Mouse (Mus musculus) lung, embryonic 16.5 days (tissue): Measurements from ENCODE around the gene Klhl26. TPM values are rescaled to one million over a fixed set of nuclear protein-coding genes. Genes with fewer than 3 reads are reported as not detected.

Experiments used
- ATAC-seq: fragments of 200-750 bp; cut with Nextera tagmentation; 2 replicates; pipeline ENCODE4 v1.8.0; 2017; ENCODE audit warnings: low read depth, mild to moderate bottlenecking, moderate library complexity
- H3K27ac ChIP-seq: fragments of 300-500 bp; sonication (generic); 2 replicates; pipeline ENCODE4 v1.5.1; 2014; ENCODE audit warnings: mild to moderate bottlenecking, control low read depth, low read length
- H3K27me3 ChIP-seq: fragments of 300-500 bp; sonication (generic); 2 replicates; pipeline ENCODE4 v1.6.1; 2014; ENCODE audit warnings: low read depth, low read length, mixed read lengths; ENCODE audit not compliant: control insufficient read depth, insufficient read depth
- H3K36me3 ChIP-seq: fragments of 300-500 bp; sonication (generic); 2 replicates; pipeline ENCODE4 v1.6.1; 2014; ENCODE audit warnings: low read length; ENCODE audit not compliant: control insufficient read depth, insufficient read depth
- H3K4me1 ChIP-seq: fragments of 300-500 bp; sonication (generic); replicated peaks from 2 replicates; pipeline ENCODE4 v1.6.1; 2014; ENCODE audit warnings: low read length, mixed read lengths; ENCODE audit not compliant: control insufficient read depth, insufficient read depth
- H3K4me2 ChIP-seq: fragments of 300-500 bp; sonication (generic); 2 replicates; pipeline ENCODE4 v1.6.1; 2014; ENCODE audit warnings: low read depth, low read length, control low read depth
- H3K4me3 ChIP-seq: fragments of 300-500 bp; sonication (generic); 2 replicates; pipeline ENCODE4 v1.5.1; 2014; ENCODE audit warnings: mild to moderate bottlenecking, low read length, control low read depth
- H3K9ac ChIP-seq: fragments of 300-500 bp; sonication (generic); 2 replicates; pipeline ENCODE4 v1.6.1; 2014; ENCODE audit warnings: low read length, control low read depth
- H3K9me3 ChIP-seq: fragments of 300-500 bp; sonication (generic); 2 replicates; pipeline ENCODE4 v1.6.1; 2016; ENCODE audit warnings: low read length; ENCODE audit not compliant: control insufficient read depth
- WGBS: fragments of 180-500 bp; shearing (Covaris S2); extraction: QIAGEN DNeasy Blood & Tissue Kit; methylation state at CpG from one replicate; pipeline ENCODE4 v1.1.7; 2014; 5-methylcytosine and 5-hydroxymethylcytosine counted together
- polyA plus RNA-seq: library from polyadenylated mRNA; unstranded; fragments of >200 nt; fragmentation: Nextera tagmentation; extraction: Ambion mirVana; gene quantifications from 2 replicates; pipeline ENCODE4 v1.2.1, GENCODE M21; 2015

Klhl26 gene
- polyA plus RNA-seq, 1 experiment from 2014 or later: 28.8 TPM

DNA sequence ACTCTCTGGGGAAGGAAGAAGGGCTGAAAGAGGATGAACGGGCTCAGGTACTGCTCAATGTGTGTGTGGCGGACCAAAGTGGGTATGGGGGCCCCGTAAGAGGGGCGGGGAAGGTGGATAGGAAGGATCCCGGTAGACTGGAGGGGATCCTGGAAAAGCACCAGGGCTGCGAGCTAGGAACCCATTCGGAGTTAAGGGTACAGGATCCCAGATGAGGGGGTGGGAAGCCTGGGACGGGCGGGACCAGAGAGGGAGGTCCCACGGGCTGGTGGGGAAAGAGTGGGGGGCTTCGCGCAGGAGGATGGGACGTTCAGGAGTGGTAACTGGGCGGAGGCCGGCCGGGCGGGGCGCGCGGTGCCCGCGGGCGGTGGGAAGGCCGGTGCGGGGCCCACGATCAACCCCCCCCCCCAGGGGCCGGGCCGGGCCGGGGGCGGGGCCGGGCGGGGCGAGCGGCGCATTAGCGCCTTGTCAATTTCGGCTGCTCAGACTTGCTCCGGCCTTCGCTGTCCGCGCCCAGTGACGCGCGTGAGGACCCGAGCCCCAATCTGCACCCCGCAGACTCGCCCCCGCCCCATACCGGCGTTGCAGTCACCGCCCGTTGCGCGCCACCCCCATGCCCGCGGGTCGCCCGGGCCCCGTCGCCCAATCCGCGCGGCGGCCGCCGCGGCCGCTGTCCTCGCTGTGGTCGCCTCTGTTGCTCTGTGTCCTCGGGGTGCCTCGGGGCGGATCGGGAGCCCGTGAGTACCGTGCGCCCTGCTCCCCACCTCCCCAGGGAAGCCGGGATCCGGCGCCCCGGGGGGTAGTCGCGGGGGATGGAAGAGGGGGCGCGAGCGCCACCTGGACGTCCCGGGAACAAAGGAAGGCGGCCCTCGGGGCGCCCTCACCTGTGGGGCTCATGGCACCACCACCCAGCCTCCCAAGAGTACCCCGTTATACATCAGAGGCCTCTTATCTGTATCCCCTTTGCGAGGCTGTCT is 16.2 kb upstream of the Klhl26 start, which contains the start of gene Crlf1:
Gene Crlf1, plus strand, starts transcription at position 495 of the 977 bp plus-strand sequence.
- Histone ChIP-seq H3K4me3 (peak within 1 kb of the TSS; percentile 60), H3K36me3 (no peaks in the 10 kb centered on the region), H3K9me3 (no peaks in the 10 kb centered on the region), H3K27ac (peak within 1 kb of the TSS; percentile 99), H3K27me3 (peaks cover 80% of the 10 kb centered on the region), H3K4me1 (peaks cover 37% of the 10 kb centered on the region), H3K4me2 (peak within 1 kb of the TSS; percentile 82), H3K9ac (peak within 1 kb of the TSS; percentile 74)
- WGBS: 2% methylated on average over 52 of the region's 93 CpGs
- ATAC-seq: peak; percentile 36

DNA sequence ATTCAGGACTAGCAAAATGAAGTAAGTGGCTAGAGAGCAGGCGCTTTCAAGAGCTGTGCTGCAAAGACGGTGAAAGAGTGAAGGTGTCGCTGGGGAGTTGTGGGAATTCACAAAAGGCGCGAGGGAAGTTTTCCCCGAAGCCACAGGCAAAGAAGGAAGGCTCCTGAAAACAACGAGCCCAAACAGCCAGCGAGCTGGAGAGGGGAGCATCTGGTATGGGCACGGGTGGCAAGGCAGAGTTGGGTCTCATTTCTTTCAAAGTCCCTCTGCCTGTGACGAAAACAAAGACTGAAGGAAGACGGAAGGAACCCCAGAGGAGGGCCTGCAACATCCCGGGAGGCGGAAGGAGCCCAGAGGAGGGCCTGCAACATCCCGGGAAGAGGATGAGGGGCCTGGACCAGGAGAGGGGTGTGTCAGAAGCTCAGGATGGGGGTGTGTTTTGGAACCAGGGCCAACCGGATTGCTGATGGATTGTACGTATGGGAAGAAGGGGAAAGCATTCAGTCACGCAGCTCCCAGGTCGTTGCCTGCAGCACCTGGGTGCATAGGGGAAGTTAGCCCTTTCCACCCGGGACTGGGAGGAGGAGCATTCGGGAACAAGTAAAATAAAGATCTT is 14.2 kb upstream of the Klhl26 start:
- Histone ChIP-seq H3K9ac (peak overlapping the region; percentile 74; the same call in 1 of the 2 replicates), H3K27me3 (peaks cover 88% of the 10 kb centered on the region), H3K27ac (peak overlapping the region; percentile 99), H3K9me3 (no peaks in the 10 kb centered on the region), H3K4me3 (0 out of 2 replicates have a peak overlapping the region, but pooled peaks have one; percentile 12), H3K4me2 (peak overlapping the region; percentile 82), H3K36me3 (no peaks in the 10 kb centered on the region), H3K4me1 (peaks cover 46% of the 10 kb centered on the region)
- ATAC-seq: no peak
- 5% methylated on average over 20 of the region's 20 CpGs for WGBS

DNA sequence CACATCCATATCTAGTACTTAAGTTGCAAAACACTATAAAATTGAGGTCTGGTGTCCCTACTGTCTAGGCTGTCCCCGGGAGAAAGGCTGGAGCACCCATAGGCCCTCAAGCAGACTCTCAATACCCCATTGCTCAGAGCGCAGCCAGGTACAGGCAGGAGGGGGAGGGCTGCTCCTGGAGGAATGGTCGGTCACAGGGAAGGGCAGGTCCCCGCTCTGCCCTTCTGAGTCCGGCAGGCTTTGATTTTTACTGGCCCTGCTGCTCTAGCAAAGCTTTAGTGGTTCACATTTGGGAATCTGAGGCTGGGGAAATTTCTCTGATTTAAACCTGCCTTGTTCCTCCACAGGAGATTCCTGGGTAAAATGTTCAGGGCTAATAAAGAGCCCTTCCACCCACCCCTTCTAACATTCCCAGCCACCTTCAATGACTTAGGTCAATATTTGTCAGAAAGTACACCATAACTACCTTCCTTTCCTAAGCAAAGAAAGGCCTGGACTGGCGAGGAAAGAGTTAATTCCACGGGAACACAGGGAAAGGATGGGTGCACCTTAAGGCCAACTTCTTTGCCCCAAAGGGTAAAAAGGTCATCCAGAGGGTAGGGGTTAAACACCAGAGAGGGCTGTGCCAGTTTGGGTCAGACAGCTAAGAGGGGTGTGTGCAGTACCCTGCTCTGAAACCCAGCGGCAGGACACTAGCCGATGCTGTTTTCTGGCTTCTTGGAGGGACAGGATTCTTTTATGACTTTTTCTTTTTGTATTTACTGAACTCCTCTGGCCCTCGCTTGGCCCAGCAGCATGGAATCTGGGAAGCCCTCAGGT is 13.5 kb upstream of the Klhl26 start:
- Histone ChIP-seq H3K36me3 (no peaks in the 10 kb centered on the region), H3K9ac (peak overlapping the region; percentile 58), H3K4me2 (peak overlapping the region; percentile 82), H3K4me3 (no peak overlapping the region; the same call in 1 of the 2 replicates), H3K4me1 (peaks cover 39% of the 10 kb centered on the region), H3K27me3 (peaks cover 89% of the 10 kb centered on the region), H3K9me3 (no peaks in the 10 kb centered on the region), H3K27ac (peak overlapping the region; percentile 99)
- peak; percentile 21; the same call in 1 of the 2 replicates for ATAC-seq
- 15% methylated on average over 10 of the region's 10 CpGs for WGBS

DNA sequence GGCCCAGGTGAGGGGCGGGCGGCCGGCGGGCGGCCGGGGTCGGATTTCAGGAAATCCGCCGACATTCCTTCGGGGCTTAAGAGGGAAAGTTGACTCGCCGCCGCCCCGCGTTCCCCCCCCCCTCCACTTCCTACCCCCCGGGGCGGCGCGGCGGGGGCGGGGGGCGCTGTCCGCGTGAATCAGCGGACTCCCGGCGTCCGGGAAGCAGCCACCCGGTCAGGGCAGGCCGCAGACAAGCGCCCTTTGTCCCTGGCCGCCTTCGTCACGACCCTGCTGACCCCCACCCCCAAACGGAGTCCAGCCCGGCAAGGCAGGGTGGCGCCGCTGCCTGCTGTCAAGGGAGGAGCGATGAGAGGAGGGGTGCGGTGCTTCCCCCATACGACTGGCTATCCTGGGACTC is 12.8 kb upstream of the Klhl26 start:
- 0% methylated on average over 20 of the region's 41 CpGs for WGBS
- Histone ChIP-seq H3K27ac (peak overlapping the region; percentile 99), H3K9me3 (no peaks in the 10 kb centered on the region), H3K36me3 (no peaks in the 10 kb centered on the region), H3K27me3 (peaks cover 86% of the 10 kb centered on the region), H3K9ac (peak overlapping the region; percentile 58), H3K4me1 (peaks cover 39% of the 10 kb centered on the region), H3K4me3 (peak overlapping the region; percentile 41), H3K4me2 (peak overlapping the region; percentile 63)
- peak; percentile 15; the same call in 1 of the 2 replicates for ATAC-seq

DNA sequence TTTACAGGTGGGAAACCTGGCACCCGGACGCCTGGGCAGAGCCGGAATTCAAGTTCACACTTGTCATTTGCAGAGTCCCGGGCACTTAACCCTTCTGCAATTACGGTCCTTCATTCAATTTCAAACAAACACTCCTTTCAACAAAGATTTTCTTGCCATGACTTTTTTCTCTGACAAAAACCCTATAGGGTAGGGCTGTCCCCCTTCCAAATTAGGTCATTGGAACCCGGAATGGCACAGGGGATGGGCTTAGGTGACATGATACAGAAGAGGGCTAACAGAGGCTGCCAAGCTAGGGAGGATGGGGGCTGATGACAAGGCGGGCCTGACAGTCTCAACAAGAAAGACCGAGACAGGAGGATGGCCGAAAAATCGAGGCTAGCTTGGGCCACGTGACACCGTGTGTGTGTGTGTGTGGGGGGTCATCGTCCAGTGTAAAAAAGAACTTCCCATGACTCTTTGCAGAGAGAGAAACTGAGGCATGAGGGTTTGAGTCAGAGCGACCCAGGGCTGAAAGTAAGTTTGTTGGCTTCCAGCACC is 12.2 kb upstream of the Klhl26 start:
- Histone ChIP-seq H3K27me3 (peaks cover 84% of the 10 kb centered on the region), H3K9me3 (no peaks in the 10 kb centered on the region), H3K27ac (peak overlapping the region; percentile 99), H3K4me2 (peak overlapping the region; percentile 63), H3K36me3 (no peaks in the 10 kb centered on the region), H3K4me1 (peaks cover 40% of the 10 kb centered on the region), H3K9ac (peak overlapping the region; percentile 62), H3K4me3 (peak overlapping the region; percentile 41)
- 2% methylated on average over 14 of the region's 14 CpGs for WGBS
- no peak for ATAC-seq

DNA sequence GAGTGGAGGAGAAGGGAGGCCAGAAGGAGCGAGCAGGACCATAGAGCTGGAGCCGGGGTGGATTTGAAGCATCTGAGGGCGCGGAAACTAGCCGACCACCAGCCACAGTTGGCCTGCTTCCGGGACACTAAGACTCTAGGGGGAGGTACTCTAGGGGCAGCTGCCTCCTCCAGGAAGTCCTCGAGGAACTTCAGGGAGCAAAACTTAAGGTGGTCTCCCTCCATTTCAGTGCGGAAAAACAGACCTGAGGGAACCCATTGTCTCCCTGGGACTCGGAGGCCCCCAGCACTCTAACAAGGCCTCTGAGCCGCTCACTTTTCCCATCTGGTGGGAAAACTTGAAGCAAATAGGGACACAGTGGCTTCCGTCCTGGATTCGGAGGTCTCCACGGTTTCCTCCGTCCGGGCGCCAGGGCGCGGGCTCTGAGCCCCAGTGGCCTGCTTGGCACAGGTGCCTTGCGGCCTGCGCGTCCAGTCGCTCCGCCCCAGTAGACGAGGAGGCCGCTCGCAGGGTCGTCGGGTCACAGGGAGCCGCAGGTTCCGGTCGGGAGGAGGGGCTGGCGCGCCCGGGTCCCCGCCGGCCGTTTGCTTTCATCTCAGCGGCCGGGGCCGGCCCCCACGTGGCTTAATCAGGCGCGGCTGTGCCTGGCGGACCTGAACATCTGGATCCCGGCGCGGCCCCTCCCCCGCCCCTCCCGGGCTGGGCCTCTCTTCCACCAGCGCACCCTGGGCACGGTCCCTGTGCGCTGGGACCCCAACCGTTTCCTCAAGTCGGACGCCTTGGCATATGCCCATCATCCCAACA is 11.4 kb upstream of the Klhl26 start:
- H3K27me3 ChIP-seq: peaks cover 77% of the 10 kb centered on the region
- 3% methylated on average over 52 of the region's 55 CpGs for WGBS
- peak overlapping the region; percentile 62 for H3K9ac ChIP-seq
- no peaks in the 10 kb centered on the region for H3K36me3 ChIP-seq
- peak overlapping the region; percentile 35 for H3K4me3 ChIP-seq
- peak; percentile 8; the same call in 1 of the 2 replicates for ATAC-seq
- peak overlapping the region; percentile 99 for H3K27ac ChIP-seq
- H3K4me2 ChIP-seq: peak overlapping the region; percentile 63
- no peaks in the 10 kb centered on the region for H3K9me3 ChIP-seq
- H3K4me1 ChIP-seq: peaks cover 39% of the 10 kb centered on the region

DNA sequence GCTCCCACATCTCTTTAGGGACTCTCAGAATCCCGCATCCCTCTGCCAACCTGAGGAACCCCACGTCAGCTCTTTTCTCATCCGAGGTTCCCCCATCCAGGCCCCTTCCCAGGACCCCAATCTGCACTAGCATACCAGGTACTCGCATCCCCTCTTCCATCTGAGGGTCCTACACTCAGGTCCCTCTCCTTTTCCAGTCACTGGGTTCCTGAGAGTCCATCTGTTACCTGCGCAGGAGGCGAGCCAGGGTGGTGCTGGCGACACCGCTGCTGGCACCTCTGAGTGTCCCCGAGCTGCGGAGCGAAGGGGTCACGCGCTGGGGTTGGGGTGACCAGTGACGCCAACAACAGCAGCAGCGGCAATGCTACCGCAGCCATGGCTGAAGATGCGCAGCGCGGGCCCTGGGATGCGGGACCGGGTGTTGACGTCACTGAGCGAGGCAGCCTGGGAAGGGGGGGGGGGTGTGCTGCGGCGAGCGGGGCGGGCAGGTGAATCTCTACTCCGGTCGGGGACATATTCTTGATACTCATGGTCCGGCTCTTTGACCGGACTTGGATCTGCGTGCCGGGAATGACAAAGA is 10.3 kb upstream of the Klhl26 start, which contains the start of gene Tmem59l:
Gene Tmem59l, minus strand, starts transcription at position 418 of the 580 bp plus-strand sequence.
- peak within 1 kb of the TSS; percentile 99 for H3K27ac ChIP-seq
- H3K36me3 ChIP-seq: no peaks in the 10 kb centered on the region
- peaks cover 67% of the 10 kb centered on the region for H3K27me3 ChIP-seq
- H3K4me3 ChIP-seq: peak within 1 kb of the TSS; percentile 35
- WGBS: 8% methylated on average over 33 of the region's 33 CpGs
- peaks cover 46% of the 10 kb centered on the region for H3K4me1 ChIP-seq
- no peak for ATAC-seq
- peak within 1 kb of the TSS; percentile 62 for H3K9ac ChIP-seq
- no peaks in the 10 kb centered on the region for H3K9me3 ChIP-seq
- peak within 1 kb of the TSS; percentile 63 for H3K4me2 ChIP-seq
